Mouse (Mus musculus) skeletal muscle tissue, adult 2 months (tissue): ENCODE data around the gene Zfp488.

ENCODE experiments used
- DNase-seq: peaks from one replicate; pipeline ENCODE4 v3.0.0-alpha.2; 2012; ENCODE audit warnings: low read depth, low spot score

Gene Zfp488

DNA sequence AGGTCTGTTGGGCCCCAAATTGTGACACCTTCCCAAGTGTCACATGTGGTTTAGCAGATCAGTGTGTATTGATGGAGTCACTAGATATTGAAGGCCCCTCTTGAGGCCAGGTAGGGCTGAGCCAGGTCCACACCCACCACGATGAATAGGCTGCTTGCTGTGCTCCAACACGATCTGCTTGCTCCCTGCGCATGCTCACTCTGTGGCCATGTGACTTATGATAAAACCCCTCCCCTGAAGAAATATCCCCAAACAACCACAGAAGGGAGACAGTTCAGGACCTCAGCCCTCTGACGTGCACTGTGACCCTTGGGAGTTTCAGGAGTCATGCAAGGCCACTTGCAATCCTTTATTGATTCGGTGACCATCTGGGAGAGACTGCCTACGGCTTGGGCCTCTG, 32.4 kb downstream of the Zfp488 start:
- no peak for DNase-seq

DNA sequence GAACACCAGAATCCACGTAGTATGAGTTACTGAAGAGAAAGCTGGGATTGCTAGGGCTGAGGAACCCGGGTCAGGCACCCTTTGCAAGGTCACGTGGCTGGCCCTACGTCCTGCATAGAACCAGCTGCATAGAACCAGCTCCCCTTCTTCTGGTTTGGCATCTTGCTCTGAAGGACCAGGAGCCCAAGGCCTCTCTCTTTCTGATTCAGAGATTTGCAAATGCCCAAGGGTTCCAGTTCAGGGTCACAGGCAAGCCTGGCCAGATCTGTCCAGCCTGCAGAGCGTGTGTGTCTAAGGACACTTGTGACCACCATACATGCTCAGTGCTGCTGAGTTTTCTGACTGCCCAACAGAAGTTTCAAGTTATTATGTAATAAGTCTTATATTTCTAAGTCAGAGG, 36.3 kb downstream of the Zfp488 start:
- no peak for DNase-seq

- DNase-seq, result no peak
Observed at GRCm38 (mm10) chr14:33940739-33941138, 37.8 kb downstream of the Zfp488 start, which contains the start of gene Gdf2. Gene Gdf2, plus strand, starts transcription at chr14:33941039.

DNA sequence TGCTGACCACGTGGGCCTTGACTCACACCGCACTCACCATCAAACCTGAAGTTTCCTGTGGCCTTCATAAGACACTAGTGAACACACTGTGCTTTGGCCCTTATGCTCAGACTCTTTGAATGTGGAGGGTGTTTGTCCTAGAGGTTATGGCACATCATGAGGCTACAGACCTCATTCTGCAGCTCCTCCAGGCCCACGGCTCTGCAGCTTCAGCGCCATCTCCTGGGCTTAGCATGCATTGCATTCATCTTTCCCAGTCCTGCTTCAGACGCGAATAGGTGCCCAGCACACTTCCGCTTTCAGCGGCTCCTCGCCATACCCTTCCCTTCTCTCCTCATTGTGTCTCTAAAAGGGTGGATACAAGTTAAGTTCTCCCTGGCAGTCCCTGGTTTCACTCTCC, 39.4 kb downstream of the Zfp488 start:
- DNase-seq, result peak; percentile 42

DNA sequence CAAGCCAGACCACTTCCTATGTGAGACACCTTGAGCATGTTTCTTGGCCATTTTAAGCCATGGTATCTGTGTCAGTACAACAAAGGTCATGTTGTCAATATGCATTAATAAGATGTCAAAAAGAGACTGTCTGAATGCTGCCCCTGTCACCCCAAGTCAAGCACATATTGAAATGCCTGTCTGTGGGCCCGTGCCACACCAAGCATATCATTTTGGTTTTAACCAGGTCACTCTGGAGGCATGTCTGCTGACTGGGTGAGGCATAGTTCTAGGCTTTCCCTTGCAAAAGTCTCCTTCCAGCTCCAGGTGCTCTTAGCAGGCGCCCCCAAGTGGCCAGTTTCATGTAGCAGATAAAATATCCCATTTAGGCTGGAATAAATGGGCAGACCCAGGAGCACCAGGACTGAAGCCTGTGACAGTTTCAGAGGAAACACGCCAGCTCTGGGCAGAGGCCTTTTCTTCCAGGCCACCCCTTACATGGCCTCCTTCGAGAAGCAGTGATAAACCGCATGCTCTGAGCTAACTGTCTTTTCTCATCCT, 44.7 kb downstream of the Zfp488 start:
- DNase-seq, result no peak

GRCm38 (mm10) chr14:33932935-33933703, 45.4 kb downstream of the Zfp488 start:
- DNase-seq, result peak; percentile 29

- no peak for DNase-seq
Observed at GRCm38 (mm10) chr14:33931853-33932252, 46.7 kb downstream of the Zfp488 start.

DNA sequence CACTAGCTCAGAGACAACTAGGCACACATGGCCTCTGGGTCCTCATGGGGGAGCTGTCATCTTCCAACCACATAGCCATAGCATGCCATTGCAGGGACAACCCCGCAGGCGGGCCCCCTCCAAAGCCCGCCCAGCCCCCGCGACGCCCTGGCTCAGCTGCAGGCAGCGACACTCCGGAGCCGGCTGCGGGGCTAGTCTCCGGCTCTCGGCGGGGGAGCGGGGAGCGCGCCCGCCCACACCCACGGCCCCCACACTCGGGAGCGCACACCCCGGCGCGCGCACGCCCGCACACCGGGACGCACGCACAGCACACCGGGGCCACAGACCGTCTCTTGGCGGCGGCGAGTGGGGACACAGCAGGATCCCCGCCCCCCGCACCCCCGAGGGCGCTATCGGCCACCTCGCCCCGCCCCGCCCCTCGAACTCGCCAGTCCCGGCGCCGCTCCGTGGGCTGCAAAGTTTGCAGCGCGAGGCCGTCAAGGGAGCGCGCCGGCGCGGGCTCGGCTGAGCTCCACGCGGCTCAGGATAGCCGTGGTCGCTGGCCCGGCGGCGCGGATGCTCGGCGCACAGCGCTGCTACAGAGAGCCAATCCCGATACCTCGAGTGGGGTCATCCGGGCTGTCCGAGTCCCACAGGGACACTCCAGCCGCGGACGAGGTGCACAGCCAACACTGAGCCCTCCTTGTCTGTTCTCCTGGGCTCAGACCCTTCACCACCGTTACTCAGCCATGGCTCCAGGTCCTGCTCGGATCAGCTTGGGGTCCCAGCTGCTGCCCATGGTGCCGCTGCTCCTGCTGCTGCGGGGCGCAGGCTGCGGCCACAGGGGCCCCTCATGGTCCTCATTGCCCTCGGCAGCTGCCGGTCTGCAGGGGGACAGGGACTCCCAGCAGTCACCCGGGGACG, 55.1 kb downstream of the Zfp488 start, which contains the start of gene Gdf10:
TSS of gene Gdf10 (plus strand) at position 420 of the 903 bp plus-strand sequence.
- DNase-seq, result no peak

DNA sequence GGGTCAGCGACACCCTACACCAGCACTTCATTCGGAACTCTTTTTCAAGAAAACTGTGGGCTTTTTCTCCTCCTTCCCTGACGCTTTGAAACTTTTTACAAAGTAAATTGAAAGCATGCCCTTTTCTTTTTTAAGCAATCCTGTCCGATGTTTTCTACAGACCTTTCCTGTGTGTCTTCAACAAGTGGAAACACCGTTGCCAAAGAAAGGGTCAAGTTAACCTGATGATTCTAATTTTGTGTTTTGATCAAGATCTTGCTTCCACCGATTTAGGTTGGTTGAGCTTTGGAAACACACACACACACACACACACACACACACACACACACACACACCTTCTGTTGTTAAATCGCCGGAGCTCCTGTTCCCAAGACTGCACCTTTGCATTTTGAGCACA, 55.8 kb downstream of the Zfp488 start:
- DNase-seq, result no peak

DNA sequence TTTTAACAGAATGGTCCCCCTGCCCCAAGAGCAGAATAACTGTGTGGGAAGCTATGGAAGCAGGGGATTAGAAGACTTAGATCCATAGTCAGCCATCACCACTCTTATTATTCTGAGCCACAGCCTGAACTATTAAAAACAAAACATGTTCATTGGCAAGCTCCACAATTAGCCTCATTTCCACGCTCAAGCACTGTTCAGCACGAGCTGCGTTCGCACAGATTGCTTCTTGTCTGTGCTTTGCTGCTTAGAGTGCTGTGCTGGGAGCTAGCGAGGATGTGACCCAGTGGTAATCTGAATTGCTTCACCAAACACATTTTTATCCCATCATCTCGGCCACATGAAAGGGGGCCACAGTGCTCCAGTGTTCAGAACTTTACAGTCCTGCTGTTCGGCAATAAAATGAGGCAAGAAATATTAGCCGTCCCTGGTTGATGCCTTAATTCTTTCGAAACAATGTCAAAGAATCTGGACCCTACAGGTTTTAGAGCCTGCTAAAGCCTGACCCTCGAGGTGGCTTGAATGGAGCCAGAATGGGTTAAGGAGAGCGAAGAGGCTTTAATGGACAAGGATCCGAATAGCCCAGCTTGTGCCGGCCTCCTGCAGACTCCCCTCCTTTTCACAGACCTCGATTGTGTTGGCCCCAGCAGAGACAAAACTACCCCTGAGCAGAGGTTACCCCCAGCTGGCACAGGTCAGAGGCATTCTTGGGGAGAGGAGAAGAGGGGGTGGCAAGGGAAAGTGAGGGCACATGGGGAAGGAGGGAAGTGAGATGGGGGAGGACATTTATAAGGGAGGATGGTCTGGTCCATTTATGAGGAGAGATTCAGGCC, 57.6 kb downstream of the Zfp488 start:
- DNase-seq, result no peak
